11 mouse cellular contexts compared by ENCODE assay signal in the genomic region with DNA sequence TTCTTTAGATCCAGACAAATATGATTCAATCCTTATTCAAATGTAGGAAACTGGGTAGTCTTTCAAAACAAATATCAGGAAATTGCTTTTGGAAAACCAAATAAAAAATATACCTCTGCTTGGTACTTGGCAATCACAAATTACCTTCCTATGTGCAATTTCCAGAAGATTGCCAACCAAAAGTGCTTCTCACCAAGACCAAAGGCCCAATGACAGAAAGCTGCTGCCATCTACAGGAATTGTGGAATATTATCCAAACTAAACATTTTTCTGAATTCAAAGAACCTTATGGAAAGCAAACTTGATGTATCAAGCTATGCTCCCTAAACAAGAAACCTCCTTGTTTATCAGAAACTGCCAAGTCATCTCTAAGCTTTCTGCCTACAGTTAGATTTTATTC.
DNase-seq lines count a peak whose midpoint lies in the region; TF ChIP-seq lines count a peak whose summit lies in the region.
"Had no signal": no experiment of that assay in that cellular context is flagged by ENCODE, and none has a peak within 500 bp of the region (broad histone marks: within the 10 kb centered on the region; RNA-seq: fewer than 3 reads in every experiment).

No protein-coding gene starts in this region.

- H3K4me1 ChIP-seq in kidney, adult 2 months (ENCODE audit: control insufficient read depth, insufficient read depth, low read length), result no peaks in the 10 kb centered on the region
- H3K4me1 ChIP-seq: embryonic facial prominence, embryonic 15.5 days had no signal

- no peaks in the 10 kb centered on the region for H3K36me3 ChIP-seq in kidney, adult 2 months (ENCODE audit: control insufficient read depth, insufficient read depth, low read length)
- H3K36me3 ChIP-seq: embryonic facial prominence, embryonic 15.5 days had no signal

- TF ChIP-seq POLR2A in kidney, adult 2 months (IDR thresholded peaks at IDR 0.05; ENCODE audit: low read depth, low read length), result no peak

- H3K27me3 ChIP-seq in kidney, adult 2 months (replicated peaks; ENCODE audit: control insufficient read depth, insufficient read depth, low read length), result no peaks in the 10 kb centered on the region
- H3K27me3 ChIP-seq: embryonic facial prominence, embryonic 15.5 days had no signal

- 0 out of 2 replicates have a peak, but pooled peaks have one; percentile 8 for TF ChIP-seq CTCF in kidney, adult 2 months (conservative IDR thresholded peaks at IDR 0.05; ENCODE audit: insufficient read depth, insufficient read length, low read depth, low read length)

- H3K27ac ChIP-seq in kidney, adult 2 months (ENCODE audit: insufficient read depth, low read depth, low read length), result no peak overlapping the region
- H3K27ac ChIP-seq: embryonic facial prominence, embryonic 15.5 days; liver, embryonic 14.5 days had no signal

- peak; percentile 17 for DNase-seq in cerebellum, adult 9-10 months
- no peak for DNase-seq in cerebellum, adult 11 months
- DNase-seq in kidney, adult 2 months, result no peak
- DNase-seq in kidney, adult 9 months, result no peak
- DNase-seq in 3T3-L1 (ENCODE audit: low read depth, low spot score), result peak; percentile 52
- DNase-seq in embryo, embryonic 10 days (ENCODE audit: low spot score), result peak; percentile 36
- DNase-seq in testis, postnatal 10 days (ENCODE audit: low spot score), result no peak
- no peak for DNase-seq in spleen, adult 12 weeks (ENCODE audit: low spot score)
- DNase-seq: kidney, postnatal 10 days had no signal

- no peak overlapping the region for H3K4me3 ChIP-seq in kidney, adult 2 months (ENCODE audit: insufficient read depth, low read depth, low read length)
- H3K4me3 ChIP-seq: embryonic facial prominence, embryonic 15.5 days had no signal

Comparison
In these comparisons a context has a peak if more than half of its experiments do, and no peak if none do; other contexts are left out.
1. DNase-seq: peak in cerebellum, adult 9-10 months (single experiment), 3T3-L1 (single experiment) and embryo, embryonic 10 days (single experiment); none in cerebellum, adult 11 months (single experiment), kidney, adult 2 months (single experiment), kidney, adult 9 months (single experiment), testis, postnatal 10 days (single experiment) and spleen, adult 12 weeks (single experiment).